Mouse (Mus musculus): ENCODE data around the gene Inpp4a.

GRCm38 (mm10) chr1:37415394-37415793 lies 115.7 kb downstream of the Inpp4a start:
- TF ChIP-seq CTCF (IDR thresholded peaks at IDR 0.05; ENCODE audit: control insufficient read depth, insufficient read depth, insufficient read length): no peak
- no peak for TF ChIP-seq USF1 (IDR thresholded peaks at IDR 0.05; ENCODE audit: low read depth)
